Mouse (Mus musculus): ENCODE measurements around the gene Lce3f. TPM values are rescaled to one million over a fixed set of nuclear protein-coding genes. Genes with fewer than 3 reads are reported as not detected.

The Lce3f gene
- polyA plus RNA-seq (2015; fragmentation: Nextera tagmentation; extraction: Ambion mirVana) = not detected in 2 replicates

GRCm38 (mm10) chr3:92991926-92992325, at the start of gene Lce3f:
Lce3f (plus strand) TSS chr3:92992226.
- no peak within 1 kb of the TSS for H3K27ac ChIP-seq
- H3K9me3 ChIP-seq (replicated peaks) = no peaks in the 10 kb centered on the region
- ATAC-seq (replicated peaks; ENCODE audit: low FRiP score) = no peak
- H3K27me3 ChIP-seq = no peaks in the 10 kb centered on the region
- H3K9ac ChIP-seq = no peak within 1 kb of the TSS
- no peaks in the 10 kb centered on the region for H3K36me3 ChIP-seq
- H3K4me1 ChIP-seq = no peaks in the 10 kb centered on the region
- H3K4me2 ChIP-seq = no peak within 1 kb of the TSS
- H3K4me3 ChIP-seq (replicated peaks) = no peak within 1 kb of the TSS

GRCm38 (mm10) chr3:92944186-92944585, 47.8 kb upstream of the Lce3f start, which contains the start of gene Lce3c:
Lce3c (plus strand) TSS chr3:92944486.
- no peaks in the 10 kb centered on the region for H3K4me1 ChIP-seq

GRCm38 (mm10) chr3:92957090-92957489, 34.9 kb upstream of the Lce3f start, which contains the start of gene Lce3d:
Lce3d (plus strand) TSS chr3:92957390.
- no peaks in the 10 kb centered on the region for H3K4me1 ChIP-seq
- H3K27me3 ChIP-seq = no peaks in the 10 kb centered on the region
- no peaks in the 10 kb centered on the region for H3K36me3 ChIP-seq
- ATAC-seq (replicated peaks; ENCODE audit: low FRiP score) = no peak
- no peak within 1 kb of the TSS for H3K4me3 ChIP-seq (replicated peaks)
- no peak within 1 kb of the TSS for H3K27ac ChIP-seq
- no peak within 1 kb of the TSS for H3K9ac ChIP-seq
- 89% methylated on average over 1 of the region's 1 CpGs for WGBS
- H3K9me3 ChIP-seq (replicated peaks) = no peaks in the 10 kb centered on the region
- H3K4me2 ChIP-seq = no peak within 1 kb of the TSS

More at GRCm38 (mm10) chr3:92944186-92944585, 47.8 kb upstream of the Lce3f start, which contains the start of gene Lce3c:
- Histone ChIP-seq H3K9me3 (replicated peaks) (no peaks in the 10 kb centered on the region), H3K9ac (no peak within 1 kb of the TSS), H3K4me3 (replicated peaks) (no peak within 1 kb of the TSS), H3K36me3 (no peaks in the 10 kb centered on the region), H3K27ac (no peak within 1 kb of the TSS), H3K4me2 (no peak within 1 kb of the TSS), H3K27me3 (no peaks in the 10 kb centered on the region)
- no peak for ATAC-seq (replicated peaks; ENCODE audit: low FRiP score)
- 91% methylated on average over 1 of the region's 1 CpGs for WGBS

GRCm38 (mm10) chr3:92966761-92967160, 25.3 kb upstream of the Lce3f start, which contains the start of gene Lce3e:
Lce3e (plus strand) TSS chr3:92967061.
- 89% methylated on average over 2 of the region's 2 CpGs for WGBS
- Histone ChIP-seq H3K9me3 (replicated peaks) (no peaks in the 10 kb centered on the region; the same call in 1 of the 2 replicates), H3K9ac (no peak within 1 kb of the TSS), H3K4me1 (no peaks in the 10 kb centered on the region), H3K27me3 (no peaks in the 10 kb centered on the region), H3K4me2 (no peak within 1 kb of the TSS), H3K36me3 (no peaks in the 10 kb centered on the region), H3K4me3 (replicated peaks) (no peak within 1 kb of the TSS), H3K27ac (no peak within 1 kb of the TSS)
- no peak for ATAC-seq (replicated peaks; ENCODE audit: low FRiP score)

GRCm38 (mm10) chr3:92978484-92978883, 13.5 kb upstream of the Lce3f start:
- Histone ChIP-seq H3K36me3 (no peaks in the 10 kb centered on the region), H3K27ac (no peak overlapping the region), H3K4me3 (replicated peaks) (no peak overlapping the region), H3K4me1 (no peaks in the 10 kb centered on the region), H3K27me3 (no peaks in the 10 kb centered on the region), H3K9me3 (replicated peaks) (no peaks in the 10 kb centered on the region), H3K9ac (no peak overlapping the region), H3K4me2 (no peak overlapping the region)
- ATAC-seq (replicated peaks; ENCODE audit: low FRiP score) = no peak
- 76% methylated on average over 2 of the region's 2 CpGs for WGBS

GRCm38 (mm10) chr3:92998691-92999090, 6.7 kb downstream of the Lce3f start:
- Histone ChIP-seq H3K4me1 (no peaks in the 10 kb centered on the region), H3K27ac (no peak overlapping the region), H3K9me3 (replicated peaks) (no peaks in the 10 kb centered on the region), H3K9ac (no peak overlapping the region), H3K36me3 (no peaks in the 10 kb centered on the region), H3K4me2 (no peak overlapping the region), H3K27me3 (no peaks in the 10 kb centered on the region), H3K4me3 (replicated peaks) (no peak overlapping the region)
- WGBS = 4% methylated on average over 7 of the region's 7 CpGs
- ATAC-seq (replicated peaks; ENCODE audit: low FRiP score) = peak; percentile 88

- Histone ChIP-seq H3K27ac (no peak overlapping the region), H3K4me3 (replicated peaks) (no peak overlapping the region), H3K27me3 (no peaks in the 10 kb centered on the region), H3K9ac (no peak overlapping the region), H3K9me3 (replicated peaks) (no peaks in the 10 kb centered on the region), H3K36me3 (no peaks in the 10 kb centered on the region), H3K4me1 (no peaks in the 10 kb centered on the region), H3K4me2 (no peak overlapping the region)
- ATAC-seq (replicated peaks; ENCODE audit: low FRiP score) = no peak
- 63% methylated on average over 3 of the region's 3 CpGs for WGBS
Observed at GRCm38 (mm10) chr3:93000621-93001020, 8.6 kb downstream of the Lce3f start.

- Histone ChIP-seq H3K36me3 (no peaks in the 10 kb centered on the region), H3K27me3 (no peaks in the 10 kb centered on the region), H3K9me3 (replicated peaks) (no peaks in the 10 kb centered on the region), H3K4me2 (no peak overlapping the region), H3K9ac (no peak overlapping the region), H3K27ac (no peak overlapping the region), H3K4me3 (replicated peaks) (no peak overlapping the region), H3K4me1 (no peaks in the 10 kb centered on the region)
- 79% methylated on average over 4 of the region's 4 CpGs for WGBS
- ATAC-seq (replicated peaks; ENCODE audit: low FRiP score) = no peak
Observed at GRCm38 (mm10) chr3:93002843-93003242, 10.8 kb downstream of the Lce3f start.

GRCm38 (mm10) chr3:93014378-93014801, 22.4 kb downstream of the Lce3f start:
- Histone ChIP-seq H3K4me3 (replicated peaks) (peak overlapping the region; percentile 47), H3K27me3 (peaks cover 3% of the 10 kb centered on the region; the same call in 1 of the 2 replicates), H3K27ac (peak overlapping the region; percentile 58; the same call in 1 of the 2 replicates), H3K36me3 (no peaks in the 10 kb centered on the region), H3K9me3 (replicated peaks) (no peaks in the 10 kb centered on the region), H3K4me1 (peaks cover 11% of the 10 kb centered on the region; the same call in 1 of the 2 replicates), H3K9ac (peak overlapping the region; percentile 35), H3K4me2 (peak overlapping the region; percentile 81)
- peak; percentile 93 for ATAC-seq (replicated peaks; ENCODE audit: low FRiP score)
- under 1% methylated on average over 24 of the region's 24 CpGs for WGBS

GRCm38 (mm10) chr3:93014871-93015270, 22.8 kb downstream of the Lce3f start:
- Histone ChIP-seq H3K4me3 (replicated peaks) (peak overlapping the region; percentile 47), H3K27ac (0 out of 2 replicates have a peak overlapping the region, but pooled peaks have one; percentile 58), H3K9ac (peak overlapping the region; percentile 35), H3K4me2 (peak overlapping the region; percentile 81), H3K4me1 (peaks cover 11% of the 10 kb centered on the region; the same call in 1 of the 2 replicates), H3K36me3 (no peaks in the 10 kb centered on the region), H3K27me3 (peaks cover 3% of the 10 kb centered on the region; the same call in 1 of the 2 replicates), H3K9me3 (replicated peaks) (no peaks in the 10 kb centered on the region)
- no peak for ATAC-seq (replicated peaks; ENCODE audit: low FRiP score)
- WGBS = 29% methylated on average over 5 of the region's 5 CpGs

- H3K9ac ChIP-seq = peak within 1 kb of the TSS; percentile 35
- H3K27me3 ChIP-seq = peaks cover 3% of the 10 kb centered on the region; the same call in 1 of the 2 replicates
- H3K4me2 ChIP-seq = peak within 1 kb of the TSS; percentile 81
- H3K4me1 ChIP-seq = peaks cover 11% of the 10 kb centered on the region; the same call in 1 of the 2 replicates
- H3K27ac ChIP-seq = peak within 1 kb of the TSS; percentile 58; the same call in 1 of the 2 replicates
- WGBS = 35% methylated on average over 4 of the region's 4 CpGs
- peak within 1 kb of the TSS; percentile 47 for H3K4me3 ChIP-seq (replicated peaks)
- no peak; the same call in 1 of the 2 replicates for ATAC-seq (replicated peaks; ENCODE audit: low FRiP score)
- H3K9me3 ChIP-seq (replicated peaks) = no peaks in the 10 kb centered on the region
- no peaks in the 10 kb centered on the region for H3K36me3 ChIP-seq
Observed at GRCm38 (mm10) chr3:93015460-93016104, 23.6 kb downstream of the Lce3f start, which contains the start of gene Crct1. Crct1 (minus strand) TSS chr3:93015687.

- Histone ChIP-seq H3K9me3 (replicated peaks) (no peaks in the 10 kb centered on the region), H3K27ac (no peak within 1 kb of the TSS), H3K4me1 (peaks cover 9% of the 10 kb centered on the region; the same call in 1 of the 2 replicates), H3K4me2 (no peak within 1 kb of the TSS), H3K4me3 (replicated peaks) (no peak within 1 kb of the TSS), H3K9ac (no peak within 1 kb of the TSS), H3K36me3 (no peaks in the 10 kb centered on the region), H3K27me3 (no peaks in the 10 kb centered on the region)
- 86% methylated on average over 2 of the region's 2 CpGs for WGBS
- no peak for ATAC-seq (replicated peaks; ENCODE audit: low FRiP score)
Observed at GRCm38 (mm10) chr3:93018960-93019359, 26.9 kb downstream of the Lce3f start, which contains the start of gene Lce1m. Lce1m (minus strand) TSS chr3:93019060.

All from kidney, embryonic 15.5 days (tissue).